Mouse (Mus musculus) neural tube, embryonic 14.5 days (tissue): ENCODE data around the gene Gm29609. TPM values are rescaled to one million over a fixed set of nuclear protein-coding genes. Genes with fewer than 3 reads are reported as not detected.

Experiments used
- ATAC-seq: fragments of 200-750 bp; cut with Nextera tagmentation; 2 replicates; pipeline ENCODE4 v1.8.0; 2017; ENCODE audit warnings: low read depth, mild to moderate bottlenecking, moderate TSS enrichment, moderate library complexity
- H3K27ac ChIP-seq: fragments of 300-500 bp; sonication (generic); 2 replicates; pipeline ENCODE4 v1.5.1; 2014; ENCODE audit warnings: low read depth, mild to moderate bottlenecking, control low read depth, low read length, moderate library complexity, mixed read lengths
- H3K27me3 ChIP-seq: fragments of 300-500 bp; sonication (generic); 2 replicates; pipeline ENCODE4 v1.6.1; 2014; ENCODE audit warnings: low read length; ENCODE audit not compliant: control insufficient read depth, insufficient read depth
- H3K36me3 ChIP-seq: fragments of 300-500 bp; sonication (generic); 2 replicates; pipeline ENCODE4 v1.6.1; 2014; ENCODE audit warnings: low read length, mixed read lengths; ENCODE audit not compliant: control insufficient read depth, insufficient read depth
- H3K4me1 ChIP-seq: fragments of 300-500 bp; sonication (generic); 2 replicates; pipeline ENCODE4 v1.6.1; 2014; ENCODE audit warnings: low read length; ENCODE audit not compliant: control insufficient read depth, insufficient read depth
- H3K4me2 ChIP-seq: fragments of 300-500 bp; sonication (generic); 2 replicates; pipeline ENCODE4 v1.6.1; 2014; ENCODE audit warnings: mild to moderate bottlenecking, low read depth, low read length, control low read depth
- H3K4me3 ChIP-seq: fragments of 300-500 bp; sonication (generic); 2 replicates; pipeline ENCODE4 v1.5.1; 2014; ENCODE audit warnings: low read depth, low read length, control low read depth, mixed read lengths
- H3K9ac ChIP-seq: fragments of 300-500 bp; sonication (generic); replicated peaks from 2 replicates; pipeline ENCODE4 v1.6.1; 2014; ENCODE audit warnings: low read depth, mild to moderate bottlenecking, control low read depth, low read length, mixed read lengths
- H3K9me3 ChIP-seq: fragments of 300-500 bp; sonication (generic); 2 replicates; pipeline ENCODE4 v1.6.1; 2016; ENCODE audit warnings: low read length; ENCODE audit not compliant: control insufficient read depth
- WGBS: fragments of 180-500 bp; shearing (Covaris S2); extraction: QIAGEN DNeasy Blood & Tissue Kit; methylation state at CpG from one replicate; pipeline ENCODE4 v1.1.7; 2014; 5-methylcytosine and 5-hydroxymethylcytosine counted together
- polyA plus RNA-seq: library from polyadenylated mRNA; unstranded; fragments of >200 nt; fragmentation: Nextera tagmentation; extraction: Ambion mirVana; gene quantifications from 2 replicates; pipeline ENCODE4 v1.2.1, GENCODE M21; 2014

The Gm29609 gene
- polyA plus RNA-seq, 1 experiment from 2014 or later = 2.5 TPM

- Histone ChIP-seq H3K9ac (no peak overlapping the region), H3K27me3 (no peaks in the 10 kb centered on the region), H3K36me3 (peaks cover 69% of the 10 kb centered on the region), H3K4me2 (no peak overlapping the region), H3K27ac (no peak overlapping the region), H3K4me1 (no peaks in the 10 kb centered on the region), H3K4me3 (no peak overlapping the region), H3K9me3 (no peaks in the 10 kb centered on the region)
- no peak for ATAC-seq
- 96% methylated on average over 4 of the region's 4 CpGs for WGBS
Measured at GRCm38 (mm10) chr5:31168630-31169029, 11.1 kb downstream of the Gm29609 start.

- WGBS = 98% methylated on average over 1 of the region's 1 CpGs
- no peak for ATAC-seq
- H3K9me3 ChIP-seq = no peaks in the 10 kb centered on the region
- no peak overlapping the region for H3K4me3 ChIP-seq
- H3K4me2 ChIP-seq = no peak overlapping the region
- no peaks in the 10 kb centered on the region for H3K4me1 ChIP-seq
- peaks cover 78% of the 10 kb centered on the region for H3K36me3 ChIP-seq
- H3K27me3 ChIP-seq = no peaks in the 10 kb centered on the region
- no peak overlapping the region for H3K9ac ChIP-seq
- H3K27ac ChIP-seq = no peak overlapping the region
Measured at GRCm38 (mm10) chr5:31164878-31165277, 14.8 kb downstream of the Gm29609 start.

GRCm38 (mm10) chr5:31162462-31162861 lies 17.2 kb downstream of the Gm29609 start:
- Histone ChIP-seq H3K4me1 (no peaks in the 10 kb centered on the region), H3K4me2 (no peak overlapping the region), H3K27ac (no peak overlapping the region), H3K36me3 (peaks cover 79% of the 10 kb centered on the region), H3K9me3 (no peaks in the 10 kb centered on the region), H3K27me3 (no peaks in the 10 kb centered on the region), H3K9ac (no peak overlapping the region), H3K4me3 (no peak overlapping the region)
- ATAC-seq = no peak

GRCm38 (mm10) chr5:31154152-31154553 lies 25.6 kb downstream of the Gm29609 start, which contains the start of gene Mpv17:
Gene Mpv17, minus strand, starts transcription at chr5:31154251.
- ATAC-seq = peak; percentile 97
- H3K4me2 ChIP-seq = peak within 1 kb of the TSS; percentile 67
- no peak within 1 kb of the TSS for H3K27ac ChIP-seq
- H3K27me3 ChIP-seq = no peaks in the 10 kb centered on the region
- under 1% methylated on average over 19 of the region's 19 CpGs for WGBS
- H3K9ac ChIP-seq = peak within 1 kb of the TSS; percentile 54
- peaks cover 12% of the 10 kb centered on the region for H3K4me1 ChIP-seq
- peaks cover 27% of the 10 kb centered on the region for H3K36me3 ChIP-seq
- no peaks in the 10 kb centered on the region for H3K9me3 ChIP-seq
- peak within 1 kb of the TSS; percentile 51 for H3K4me3 ChIP-seq

GRCm38 (mm10) chr5:31153516-31154151 lies 26.1 kb downstream of the Gm29609 start:
- peak overlapping the region; percentile 67 for H3K4me2 ChIP-seq
- peaks cover 22% of the 10 kb centered on the region for H3K36me3 ChIP-seq
- WGBS = 44% methylated on average over 6 of the region's 6 CpGs
- H3K4me3 ChIP-seq = peak overlapping the region; percentile 51
- H3K4me1 ChIP-seq = peaks cover 12% of the 10 kb centered on the region
- H3K9ac ChIP-seq = peak overlapping the region; percentile 54
- H3K9me3 ChIP-seq = no peaks in the 10 kb centered on the region
- H3K27me3 ChIP-seq = no peaks in the 10 kb centered on the region
- peak; percentile 32 for ATAC-seq
- H3K27ac ChIP-seq = no peak overlapping the region

- no peak for ATAC-seq
- Histone ChIP-seq H3K4me1 (peaks cover 12% of the 10 kb centered on the region), H3K9me3 (no peaks in the 10 kb centered on the region), H3K36me3 (0 out of 2 replicates have a peak, but pooled peaks cover 5% of the 10 kb centered on the region), H3K4me2 (no peak overlapping the region), H3K27me3 (no peaks in the 10 kb centered on the region), H3K27ac (no peak overlapping the region), H3K4me3 (no peak overlapping the region), H3K9ac (no peak overlapping the region)
- 90% methylated on average over 3 of the region's 3 CpGs for WGBS
Measured at GRCm38 (mm10) chr5:31151746-31152145, 28.0 kb downstream of the Gm29609 start.

- Histone ChIP-seq H3K9me3 (no peaks in the 10 kb centered on the region), H3K27ac (no peak overlapping the region), H3K4me1 (peaks cover 11% of the 10 kb centered on the region), H3K36me3 (no peaks in the 10 kb centered on the region), H3K4me2 (no peak overlapping the region), H3K27me3 (no peaks in the 10 kb centered on the region), H3K4me3 (no peak overlapping the region), H3K9ac (no peak overlapping the region)
- WGBS = 93% methylated on average over 4 of the region's 4 CpGs
- ATAC-seq = no peak
Measured at GRCm38 (mm10) chr5:31149781-31150180, 29.9 kb downstream of the Gm29609 start.

- Histone ChIP-seq H3K9ac (no peak overlapping the region), H3K4me2 (no peak overlapping the region; the same call in 1 of the 2 replicates), H3K4me3 (no peak overlapping the region), H3K27me3 (peaks cover 38% of the 10 kb centered on the region), H3K27ac (no peak overlapping the region), H3K4me1 (0 out of 2 replicates have a peak, but pooled peaks cover 3% of the 10 kb centered on the region), H3K36me3 (no peaks in the 10 kb centered on the region), H3K9me3 (no peaks in the 10 kb centered on the region)
- no peak for ATAC-seq
- 13% methylated on average over 9 of the region's 9 CpGs for WGBS
Measured at GRCm38 (mm10) chr5:31138968-31139425, 40.7 kb downstream of the Gm29609 start.

- Histone ChIP-seq H3K27me3 (peaks cover 41% of the 10 kb centered on the region), H3K4me3 (peak within 1 kb of the TSS; percentile 22), H3K36me3 (no peaks in the 10 kb centered on the region), H3K4me1 (0 out of 2 replicates have a peak, but pooled peaks cover 3% of the 10 kb centered on the region), H3K9me3 (no peaks in the 10 kb centered on the region), H3K9ac (no peak within 1 kb of the TSS; the same call in 1 of the 2 replicates), H3K27ac (no peak within 1 kb of the TSS), H3K4me2 (peak within 1 kb of the TSS; percentile 44)
- under 1% methylated on average over 52 of the region's 52 CpGs for WGBS
- ATAC-seq = 0 out of 2 replicates have a peak, but pooled peaks have one; percentile 44
Measured at GRCm38 (mm10) chr5:31138241-31138967, 41.3 kb downstream of the Gm29609 start, which contains the start of gene Ucn. Gene Ucn, minus strand, starts transcription at chr5:31138829.
